Mouse (Mus musculus): ENCODE results near the gene Vps52.

Vps52 gene

DNA sequence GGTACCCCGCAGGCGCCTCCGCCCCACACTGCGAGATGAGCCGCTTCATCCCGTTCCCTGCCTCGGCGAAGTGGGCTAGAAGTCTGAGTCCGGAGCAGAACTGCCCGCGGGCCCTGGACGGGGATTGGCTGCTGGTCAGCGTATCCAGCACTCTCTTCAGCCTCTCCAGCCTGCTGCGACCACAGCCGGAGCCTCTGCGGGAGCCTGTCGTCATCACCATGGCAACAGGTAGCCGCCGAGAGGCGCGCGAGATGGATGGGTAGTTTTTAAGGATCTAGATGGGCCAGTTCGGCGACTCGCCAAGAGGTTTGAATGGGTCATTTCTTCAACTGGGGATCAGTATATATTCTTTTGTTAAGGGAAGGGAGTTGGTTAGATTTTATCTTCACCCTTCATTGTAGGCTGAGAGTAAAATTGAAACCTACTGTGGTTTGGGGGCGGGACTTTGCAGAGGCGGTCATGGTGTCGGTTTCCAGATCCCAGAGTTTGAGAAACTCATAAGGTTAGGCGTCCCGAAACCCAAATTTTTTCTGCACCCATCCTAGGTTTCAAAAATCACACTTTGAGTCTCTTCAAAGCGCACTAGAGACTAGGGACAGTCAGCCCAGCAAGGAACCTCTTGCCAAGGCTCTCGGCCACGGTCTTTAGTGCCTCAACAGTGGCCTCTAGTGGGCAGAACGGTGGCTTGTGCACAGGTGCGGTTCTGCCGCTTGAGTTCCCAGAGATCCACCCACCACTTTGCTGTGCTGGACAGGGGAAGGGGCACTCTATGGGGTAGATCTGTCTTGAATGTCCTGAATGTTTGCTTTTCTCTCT is 35.1 kb upstream of the Vps52 start:
- peak; percentile 80 for DNase-seq (ENCODE audit: low spot score)

- no peak for DNase-seq (ENCODE audit: low spot score)
Observed at GRCm38 (mm10) chr17:33921361-33921760, 34.3 kb upstream of the Vps52 start.

GRCm38 (mm10) chr17:33924577-33925283 is 30.9 kb upstream of the Vps52 start:
- DNase-seq (ENCODE audit: low spot score), result no peak

GRCm38 (mm10) chr17:33925406-33926116 is 30.1 kb upstream of the Vps52 start:
- DNase-seq (ENCODE audit: low spot score), result no peak

GRCm38 (mm10) chr17:33926207-33926932 is 29.2 kb upstream of the Vps52 start:
- DNase-seq (ENCODE audit: low spot score), result no peak

- no peak for DNase-seq (ENCODE audit: low spot score)
Observed at GRCm38 (mm10) chr17:33928251-33928947, 27.2 kb upstream of the Vps52 start.

- peak; percentile 94 for DNase-seq (ENCODE audit: low spot score)
Observed at GRCm38 (mm10) chr17:33929371-33930279, 26.0 kb upstream of the Vps52 start, which contains the start of gene Rgl2. Gene Rgl2 (plus strand): TSS chr17:33929543.

- peak; percentile 62 for DNase-seq (ENCODE audit: low spot score)
Observed at GRCm38 (mm10) chr17:33930280-33931158, 25.1 kb upstream of the Vps52 start.

DNA sequence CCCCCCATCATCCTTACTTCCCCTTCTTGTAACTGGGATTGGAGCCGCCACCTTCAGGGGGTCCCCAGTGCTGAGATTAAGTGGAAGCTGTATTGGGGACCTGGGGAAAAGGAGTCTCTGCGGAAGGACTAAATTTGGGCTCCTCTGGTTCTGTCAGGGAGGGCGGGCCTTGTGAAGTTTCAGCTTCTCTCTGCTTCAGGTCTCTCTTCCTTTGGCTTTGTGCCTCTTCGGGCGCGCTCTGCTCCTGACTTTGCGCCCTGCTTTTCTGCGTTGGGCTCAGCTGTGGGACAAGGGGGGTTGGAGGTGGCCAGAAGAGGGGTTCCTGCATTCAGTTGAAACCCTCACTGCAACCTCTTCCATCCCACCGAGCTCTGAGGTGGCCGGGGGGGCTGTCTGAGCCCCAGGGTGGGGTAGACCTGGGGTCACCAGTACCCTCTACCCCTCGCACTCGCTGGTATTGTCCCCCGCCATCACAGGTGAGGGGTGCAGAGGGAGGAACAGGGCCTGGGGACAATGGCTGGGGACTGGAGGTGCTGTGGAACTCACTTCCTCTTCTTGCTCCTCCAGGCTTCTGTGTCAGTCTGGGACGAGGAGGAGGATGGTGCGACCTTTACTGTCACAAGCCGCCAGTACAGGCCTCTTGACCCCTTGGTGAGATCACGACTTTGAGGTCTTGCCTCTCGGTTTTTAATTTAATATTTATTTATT is 24.3 kb upstream of the Vps52 start:
- no peak for DNase-seq (ENCODE audit: low spot score)

DNA sequence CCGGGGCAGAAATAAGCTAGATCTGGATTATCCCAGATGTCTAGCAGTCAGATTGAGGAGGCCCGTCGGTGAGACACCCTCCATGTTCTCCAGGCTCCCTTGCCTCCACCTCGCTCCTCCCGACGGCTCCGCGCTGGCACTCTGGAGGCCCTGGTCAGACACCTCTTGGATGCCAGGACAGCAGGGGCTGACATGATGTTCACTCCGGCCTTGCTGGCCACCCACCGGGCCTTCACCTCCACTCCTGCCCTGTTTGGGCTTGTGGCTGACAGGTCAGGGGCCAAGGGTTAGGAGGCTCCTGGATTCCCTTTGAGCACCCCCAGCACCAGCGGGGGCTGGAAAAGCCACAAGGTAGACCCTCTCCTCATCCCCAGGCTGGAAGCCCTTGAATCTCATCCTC is 23.7 kb upstream of the Vps52 start:
- DNase-seq (ENCODE audit: low spot score), result no peak

- DNase-seq (ENCODE audit: low spot score), result no peak
Observed at GRCm38 (mm10) chr17:33932448-33932847, 23.2 kb upstream of the Vps52 start.

GRCm38 (mm10) chr17:33932970-33933369 is 22.6 kb upstream of the Vps52 start:
- no peak for DNase-seq (ENCODE audit: low spot score)

- no peak for DNase-seq (ENCODE audit: low spot score)
Observed at GRCm38 (mm10) chr17:33935422-33936055, 20.1 kb upstream of the Vps52 start.

DNA sequence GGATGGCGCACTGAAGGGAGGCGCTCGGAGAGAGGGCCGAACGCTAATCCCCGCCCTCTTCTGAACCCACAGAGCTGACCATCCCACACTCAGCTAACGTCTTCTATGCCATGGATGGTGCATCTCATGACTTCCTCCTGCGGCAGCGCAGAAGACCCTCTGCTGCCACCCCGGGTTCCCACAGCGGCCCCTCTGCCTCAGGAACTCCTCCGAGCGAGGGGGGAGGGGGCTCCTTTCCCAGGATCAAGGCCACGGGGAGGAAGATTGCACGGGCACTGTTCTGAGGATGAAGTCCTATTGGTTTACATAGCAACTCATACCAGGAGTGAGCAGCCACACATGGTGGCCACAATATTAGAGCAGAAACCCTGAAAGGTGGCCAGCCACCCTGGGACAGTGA is 18.6 kb upstream of the Vps52 start:
- no peak for DNase-seq (ENCODE audit: low spot score)

DNA sequence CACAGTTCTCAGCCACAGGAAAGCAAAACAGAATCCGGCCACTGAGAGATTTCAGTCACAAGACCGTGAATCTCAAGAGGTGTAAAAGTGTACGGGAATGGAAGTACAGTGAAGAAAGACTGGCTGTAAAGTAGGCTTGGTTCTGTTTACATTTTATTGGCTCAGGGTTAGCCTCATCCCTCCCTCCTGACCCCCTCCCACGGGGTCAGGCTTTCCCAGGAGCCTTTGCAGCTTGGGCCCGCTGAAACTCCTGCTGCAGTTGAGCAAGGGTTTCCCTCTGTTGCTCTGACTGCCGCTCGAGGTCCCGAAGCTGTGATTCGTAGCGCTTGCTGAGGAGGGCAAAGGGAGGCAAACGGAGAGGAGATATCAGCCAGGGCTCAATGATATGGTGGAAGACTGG is 16.8 kb upstream of the Vps52 start:
- no peak for DNase-seq (ENCODE audit: low spot score)

- peak; percentile 86 for DNase-seq (ENCODE audit: low spot score)
Observed at GRCm38 (mm10) chr17:33940206-33940805, 15.3 kb upstream of the Vps52 start, which contains the start of the genes Pfdn6 and Wdr46. Gene Pfdn6 (minus strand): TSS chr17:33940343. Gene Wdr46 (plus strand): TSS chr17:33940660.

GRCm38 (mm10) chr17:33940981-33941380 is 14.6 kb upstream of the Vps52 start:
- DNase-seq (ENCODE audit: low spot score), result no peak

GRCm38 (mm10) chr17:33941381-33941780 is 14.2 kb upstream of the Vps52 start:
- no peak for DNase-seq (ENCODE audit: low spot score)
